Mouse (Mus musculus): ENCODE measurements at regions not wholly inside any gene's neighbourhood (a gene's known extent, or its start where the extent isn't known, plus 50 kb on each side); places are given as distances from the start of the nearest gene placed in this dataset.

DNA sequence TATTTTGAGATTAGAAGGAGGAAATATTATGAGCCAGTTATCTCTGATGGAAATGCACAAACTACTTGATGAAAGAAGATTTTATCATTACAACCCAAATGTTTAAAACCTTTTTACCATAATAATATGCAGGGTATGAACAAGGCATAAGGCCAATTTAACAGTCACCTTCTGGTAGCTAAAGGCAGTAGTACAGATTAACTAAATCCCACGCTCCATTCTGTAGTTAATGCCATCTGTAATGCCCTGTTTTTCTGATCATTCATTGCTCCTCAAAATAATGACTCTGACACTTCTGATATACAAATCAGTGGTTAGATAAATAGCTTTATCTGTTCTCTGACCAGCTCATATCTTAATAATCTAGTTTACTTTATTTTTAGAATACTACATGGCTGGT is 987.8 kb downstream of the Pcdh7 start:
- Histone ChIP-seq H3K79me2 (replicated peaks; ENCODE audit: control insufficient read depth, extremely low read depth, insufficient read depth, poor library complexity, severe bottlenecking) (no peaks in the 10 kb centered on the region), H3K9ac (ENCODE audit: insufficient read depth, low read depth) (no peak overlapping the region), H3K9me3 (replicated peaks; ENCODE audit: low read length) (peaks cover 6% of the 10 kb centered on the region), H3K27ac (ENCODE audit: insufficient read depth, low read depth) (no peak overlapping the region), H3K4me3 (replicated peaks in 1 of 3; ENCODE audit: low read depth in 2 of 3, low read length in 2 of 3, poor library complexity in 1 of 3) (no peak overlapping the region), H3K4me2 (ENCODE audit: insufficient read depth, low read depth, poor library complexity, severe bottlenecking) (no peak overlapping the region), H3K36me3 (replicated peaks in 1 of 2; ENCODE audit: control insufficient read depth in 1 of 2, insufficient read depth in 1 of 2, low read length in 1 of 2) (no peaks in the 10 kb centered on the region), H3K27me3 (replicated peaks) (no peaks in the 10 kb centered on the region), H3K4me1 (ENCODE audit: control insufficient read depth in 1 of 2, insufficient read depth in 2 of 2) (no peaks in the 10 kb centered on the region)
- dilution Hi-C loops (cut with MboI; ENCODE audit: extremely low pct_ligation_motif_present, extremely low pct_unique_long_range_greater_than_20kb, low sequenced_read_pairs), result no loop called here
- TF ChIP-seq EP300 (IDR thresholded peaks at IDR 0.05; ENCODE audit: low read length) (no peak), SMC3 (IDR thresholded peaks at IDR 0.05; ENCODE audit: low read depth, low read length) (no peak), POLR2AphosphoS2 (IDR thresholded peaks at IDR 0.05; ENCODE audit: low read depth, low read length) (no peak), USF1 (IDR thresholded peaks at IDR 0.05; ENCODE audit: low read depth, low read length) (no peak), ELF1 (IDR thresholded peaks at IDR 0.05; ENCODE audit: low read depth, low read length) (no peak), CHD1 (IDR thresholded peaks at IDR 0.05; ENCODE audit: low read depth, low read length) (no peak), USF2 (conservative IDR thresholded peaks at IDR 0.05; ENCODE audit: low read depth, low read length) (no peak), E2F4 (IDR thresholded peaks at IDR 0.05; ENCODE audit: insufficient replicate concordance, low read depth, low read length) (no peak), SIN3A (IDR thresholded peaks at IDR 0.05; ENCODE audit: low read length) (no peak), IRF4 (IDR thresholded peaks at IDR 0.05; ENCODE audit: low read depth, low read length) (no peak), CHD2 (IDR thresholded peaks at IDR 0.05; ENCODE audit: low read length) (no peak), ZMIZ1 (IDR thresholded peaks at IDR 0.05; ENCODE audit: low read depth, low read length) (no peak), ZNF384 (IDR thresholded peaks at IDR 0.05; ENCODE audit: low read depth, low read length) (no peak), MAX (IDR thresholded peaks at IDR 0.05; ENCODE audit: low read length) (no peak), TBP (conservative IDR thresholded peaks at IDR 0.05; ENCODE audit: low read depth, low read length) (no peak), MAZ (IDR thresholded peaks at IDR 0.05; ENCODE audit: low read depth, low read length) (no peak), BHLHE40 (IDR thresholded peaks at IDR 0.05; ENCODE audit: low read depth, low read length) (no peak), JUN (IDR thresholded peaks at IDR 0.05; ENCODE audit: insufficient read depth, low read depth, low read length) (no peak), KAT2A (IDR thresholded peaks at IDR 0.05; ENCODE audit: insufficient replicate concordance, low read length) (no peak), GABPA (IDR thresholded peaks at IDR 0.05; ENCODE audit: insufficient replicate concordance, low read depth, low read length) (no peak)
- DNase-seq (ENCODE audit: extremely low read depth), result no peak
- in situ Hi-C loops (cut with MboI; ENCODE audit: low pct_ligation_motif_present, low pct_unique_long_range_greater_than_20kb, low sequenced_read_pairs), result no loop called here

DNA sequence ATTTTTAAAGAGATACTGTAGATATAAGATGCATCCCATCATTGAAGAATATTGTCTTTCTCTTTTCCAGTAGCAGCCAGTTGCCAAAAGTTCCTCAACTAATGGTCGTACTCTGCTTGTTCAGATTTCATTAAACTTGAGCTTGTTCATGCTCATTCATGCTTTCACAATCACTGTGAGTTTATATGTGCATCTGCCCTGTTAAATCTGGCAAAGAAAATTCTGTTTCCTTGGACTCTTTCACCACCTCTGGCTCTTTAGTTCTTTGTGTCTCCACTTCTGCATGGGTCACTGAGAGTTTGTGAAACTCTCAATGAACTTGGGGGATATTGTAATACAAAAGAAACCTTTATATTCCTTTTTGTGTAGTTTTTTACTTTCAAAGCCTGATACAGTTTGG is 994.6 kb downstream of the Pcdh7 start:
- no peak overlapping the region for H3K4me3 ChIP-seq (replicated peaks in 1 of 3; ENCODE audit: low read depth in 2 of 3, low read length in 2 of 3, poor library complexity in 1 of 3)
- H3K36me3 ChIP-seq (replicated peaks in 1 of 2; ENCODE audit: control insufficient read depth in 1 of 2, insufficient read depth in 1 of 2, low read length in 1 of 2), result no peaks in the 10 kb centered on the region
- no peak for TF ChIP-seq ELF1 (IDR thresholded peaks at IDR 0.05; ENCODE audit: low read depth, low read length)
- TF ChIP-seq ZKSCAN1 (IDR thresholded peaks at IDR 0.05; ENCODE audit: borderline replicate concordance, low read depth, low read length), result no peak
- no peak for TF ChIP-seq RCOR1 (conservative IDR thresholded peaks at IDR 0.05; ENCODE audit: low read depth, low read length)
- no peak for TF ChIP-seq SIN3A (IDR thresholded peaks at IDR 0.05; ENCODE audit: low read length)
- TF ChIP-seq SMC3 (IDR thresholded peaks at IDR 0.05; ENCODE audit: low read depth, low read length), result no peak
- no peak for TF ChIP-seq USF1 (IDR thresholded peaks at IDR 0.05; ENCODE audit: low read depth, low read length)
- TF ChIP-seq CHD1 (IDR thresholded peaks at IDR 0.05; ENCODE audit: low read depth, low read length), result no peak
- TF ChIP-seq TCF12 (IDR thresholded peaks at IDR 0.05; ENCODE audit: low read depth, low read length), result no peak
- dilution Hi-C loops (cut with MboI; ENCODE audit: extremely low pct_ligation_motif_present, extremely low pct_unique_long_range_greater_than_20kb, low sequenced_read_pairs) (no loop called here), in situ Hi-C loops (cut with MboI; ENCODE audit: low pct_ligation_motif_present, low pct_unique_long_range_greater_than_20kb, low sequenced_read_pairs) (no loop called here)
- peaks cover 5% of the 10 kb centered on the region for H3K9me3 ChIP-seq (replicated peaks; ENCODE audit: low read length)
- no peak overlapping the region for H3K27ac ChIP-seq (ENCODE audit: insufficient read depth, low read depth)
- H3K4me1 ChIP-seq (ENCODE audit: control insufficient read depth in 1 of 2, insufficient read depth in 2 of 2), result no peaks in the 10 kb centered on the region
- H3K9ac ChIP-seq (ENCODE audit: insufficient read depth, low read depth), result no peak overlapping the region
- H3K27me3 ChIP-seq (replicated peaks), result no peaks in the 10 kb centered on the region
- DNase-seq (ENCODE audit: extremely low read depth), result no peak
- no peak overlapping the region for H3K4me2 ChIP-seq (ENCODE audit: insufficient read depth, low read depth, poor library complexity, severe bottlenecking)
- H3K79me2 ChIP-seq (replicated peaks; ENCODE audit: control insufficient read depth, extremely low read depth, insufficient read depth, poor library complexity, severe bottlenecking), result no peaks in the 10 kb centered on the region

Data from CH12.LX (cell line).